Mouse (Mus musculus) spleen, adult 12 weeks (tissue): Measurements from ENCODE around the gene Tmem217.
A peak's percentile ranks its signal among the peaks of the same experiment; 100 is the strongest.
"Not testable (repeated sequence)": the region's sequence is repeated elsewhere in the genome, so short reads cannot be mapped to it uniquely, and the experiment has no call there.

ENCODE experiments used
- DNase-seq: peaks from one replicate; pipeline ENCODE4 v3.0.0; 2022; ENCODE audit warnings: low spot score

Tmem217 gene

GRCm38 (mm10) chr17:29548994-29549393, 3.2 kb downstream of the Tmem217 start:
- DNase-seq: no peak

- no peak for DNase-seq
Measured at GRCm38 (mm10) chr17:29548494-29548893, 3.7 kb downstream of the Tmem217 start.

- DNase-seq: no peak
Measured at GRCm38 (mm10) chr17:29545241-29545640, 6.9 kb downstream of the Tmem217 start.

GRCm38 (mm10) chr17:29544064-29544463, 8.1 kb downstream of the Tmem217 start:
- DNase-seq: no peak

GRCm38 (mm10) chr17:29542831-29543690, 9.1 kb downstream of the Tmem217 start:
- DNase-seq: no peak

GRCm38 (mm10) chr17:29541419-29541818, 10.8 kb downstream of the Tmem217 start:
- DNase-seq: no peak

GRCm38 (mm10) chr17:29540426-29540825, 11.8 kb downstream of the Tmem217 start:
- no peak for DNase-seq

- DNase-seq: no peak
Measured at GRCm38 (mm10) chr17:29533866-29534265, 18.3 kb downstream of the Tmem217 start.

GRCm38 (mm10) chr17:29531757-29532384, 20.3 kb downstream of the Tmem217 start:
- peak; percentile 36 for DNase-seq

GRCm38 (mm10) chr17:29531278-29531677, 20.9 kb downstream of the Tmem217 start:
- DNase-seq: no peak

- no peak for DNase-seq
Measured at GRCm38 (mm10) chr17:29530508-29530907, 21.7 kb downstream of the Tmem217 start.

- DNase-seq: no peak
Measured at GRCm38 (mm10) chr17:29528568-29529187, 23.5 kb downstream of the Tmem217 start.

- no peak for DNase-seq
Measured at GRCm38 (mm10) chr17:29525613-29526012, 26.6 kb downstream of the Tmem217 start.

- DNase-seq: no peak
Measured at GRCm38 (mm10) chr17:29519731-29520130, 32.5 kb downstream of the Tmem217 start.

GRCm38 (mm10) chr17:29518665-29519064, 33.5 kb downstream of the Tmem217 start:
- DNase-seq: not testable (repeated sequence)

- peak; percentile 69 for DNase-seq
Measured at GRCm38 (mm10) chr17:29514435-29514834, 37.8 kb downstream of the Tmem217 start.

- no peak for DNase-seq
Measured at GRCm38 (mm10) chr17:29513044-29513730, 39.0 kb downstream of the Tmem217 start.

- no peak for DNase-seq
Measured at GRCm38 (mm10) chr17:29510691-29511090, 41.5 kb downstream of the Tmem217 start.

GRCm38 (mm10) chr17:29508927-29509608, 43.1 kb downstream of the Tmem217 start:
- no peak for DNase-seq

- DNase-seq: no peak
Measured at GRCm38 (mm10) chr17:29503700-29504099, 48.5 kb downstream of the Tmem217 start.
